Mouse (Mus musculus) kidney, postnatal 4 days (tissue): ENCODE data around the gene Irs3.

ENCODE experiments used
- DNase-seq, 2 experiments: peaks; one replicate each; pipeline ENCODE4 v3.0.0; 2021; ENCODE audit warnings: mixed read lengths in 2 of 2

Gene Irs3

DNA sequence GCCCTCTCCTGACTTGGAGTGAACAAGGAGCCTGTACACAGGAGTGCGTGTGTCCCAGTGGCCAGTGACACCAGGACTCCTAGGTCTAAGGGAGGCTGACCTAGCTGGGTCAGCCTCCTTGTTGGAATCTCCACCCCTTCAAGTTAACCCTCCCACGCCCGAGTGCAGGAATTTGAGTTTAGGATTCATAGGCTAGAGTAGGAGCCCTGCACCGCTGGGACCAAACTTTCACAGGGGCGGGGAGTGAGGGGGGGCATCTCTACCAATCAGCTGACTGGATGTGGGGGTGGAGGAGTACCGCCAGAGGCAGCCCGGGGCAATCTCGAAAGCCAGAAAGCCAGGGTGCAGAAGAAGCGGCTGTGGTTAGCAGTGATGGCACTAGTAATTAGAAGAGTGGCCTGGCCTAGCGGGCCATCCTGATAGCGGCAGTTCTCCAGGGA lies at the start of gene Irs3:
TSS of gene Irs3 (minus strand) at position 63 of the 440 bp plus-strand sequence.
- DNase-seq: peak; percentile 56 to 70

- DNase-seq: no peak
Measured at GRCm38 (mm10) chr5:137694796-137695195, 49.3 kb upstream of the Irs3 start.

DNA sequence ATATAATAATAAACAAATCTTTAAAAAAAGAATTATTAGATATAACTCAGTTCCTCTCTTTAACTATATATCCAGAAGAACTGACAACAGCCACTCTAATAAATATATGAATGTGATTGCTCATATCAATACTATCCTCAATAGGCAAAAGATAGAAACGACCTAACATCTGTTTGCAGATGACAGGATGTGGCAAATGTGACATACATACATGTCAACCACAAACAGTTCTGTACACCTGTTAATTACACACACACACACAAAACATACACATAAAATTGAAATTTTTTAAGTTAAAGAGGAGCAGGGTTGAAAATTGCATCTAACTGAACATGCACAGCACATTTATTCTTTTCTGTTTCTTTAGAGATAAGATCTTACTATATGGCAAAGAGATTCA lies 46.4 kb upstream of the Irs3 start:
- DNase-seq: no peak

- peak in 1 of 2 experiments; percentile 30 for DNase-seq
Measured at GRCm38 (mm10) chr5:137690531-137690930, 45.0 kb upstream of the Irs3 start.

- no peak for DNase-seq
Measured at GRCm38 (mm10) chr5:137689974-137690373, 44.5 kb upstream of the Irs3 start.

GRCm38 (mm10) chr5:137686127-137686790 lies 40.7 kb upstream of the Irs3 start:
- no peak for DNase-seq

GRCm38 (mm10) chr5:137685653-137686052 lies 40.1 kb upstream of the Irs3 start:
- DNase-seq: no peak

GRCm38 (mm10) chr5:137684294-137685123 lies 39.0 kb upstream of the Irs3 start, which contains the start of gene Agfg2:
TSS of gene Agfg2 (minus strand) at chr5:137684726.
- DNase-seq: peak; percentile 98 to 99

GRCm38 (mm10) chr5:137683388-137684293 lies 38.1 kb upstream of the Irs3 start:
- peak; percentile 16 to 45 for DNase-seq

DNA sequence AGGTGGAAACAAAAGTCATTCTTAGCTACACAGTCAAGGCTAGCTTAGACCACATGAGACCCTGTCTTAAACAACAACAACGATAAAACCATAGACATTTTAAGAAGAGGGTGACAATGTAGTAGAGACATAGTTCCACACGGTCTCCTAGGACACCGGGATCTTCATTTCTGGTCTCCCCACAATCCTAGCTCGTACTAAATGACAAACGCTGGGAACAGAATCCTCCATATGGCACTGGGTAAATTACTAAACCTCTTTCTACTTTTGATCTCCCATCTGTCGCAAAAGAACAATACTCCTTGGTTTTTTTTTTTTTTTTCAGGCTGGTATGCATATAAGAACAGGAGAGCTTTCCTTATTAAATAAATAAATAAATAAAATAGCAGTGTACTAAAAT lies 37.0 kb upstream of the Irs3 start:
- DNase-seq: no peak

- DNase-seq: no peak
Measured at GRCm38 (mm10) chr5:137679726-137680125, 34.2 kb upstream of the Irs3 start.

DNA sequence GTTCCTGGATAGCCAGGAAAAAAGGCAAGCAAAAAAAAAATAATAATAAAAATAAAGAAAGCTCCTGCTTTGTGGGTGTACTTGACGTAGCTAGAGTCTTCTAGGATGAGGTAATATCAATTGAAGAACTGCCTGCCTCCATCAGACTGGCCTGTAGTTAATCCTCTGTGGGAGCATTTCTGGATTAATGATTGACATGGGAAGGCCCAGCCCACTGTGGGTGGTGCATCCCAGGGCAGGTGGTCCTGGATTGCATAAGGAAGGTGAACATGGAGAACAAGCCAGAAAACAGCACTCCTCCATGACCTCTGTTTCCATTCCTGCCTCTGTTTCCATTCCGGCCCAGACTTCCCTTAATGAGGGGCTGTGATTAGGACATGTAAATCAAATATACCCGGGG lies 33.2 kb upstream of the Irs3 start:
- peak in 1 of 2 experiments; percentile 31 for DNase-seq

GRCm38 (mm10) chr5:137677859-137678258 lies 32.3 kb upstream of the Irs3 start:
- no peak for DNase-seq

DNA sequence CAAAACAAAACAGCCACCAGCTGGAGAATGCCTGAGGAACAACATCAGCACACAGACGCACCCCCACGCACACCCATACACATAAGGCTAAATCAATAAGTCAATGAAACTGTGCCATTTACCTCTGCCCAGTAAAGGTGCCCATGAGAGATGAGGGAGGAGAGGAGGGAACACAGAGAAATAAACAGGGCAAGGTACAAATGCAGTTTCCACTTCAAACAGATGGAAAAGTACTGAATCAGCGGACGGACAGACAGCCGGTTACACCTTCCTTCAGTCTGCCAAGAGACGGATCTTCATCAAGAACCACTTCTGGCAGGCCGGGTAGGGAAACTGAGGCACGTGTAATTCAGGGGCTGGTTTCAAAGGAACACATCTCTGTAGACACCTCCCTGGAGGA lies 29.3 kb upstream of the Irs3 start:
- DNase-seq: no peak

- DNase-seq: no peak
Measured at GRCm38 (mm10) chr5:137673015-137673414, 27.5 kb upstream of the Irs3 start.

DNA sequence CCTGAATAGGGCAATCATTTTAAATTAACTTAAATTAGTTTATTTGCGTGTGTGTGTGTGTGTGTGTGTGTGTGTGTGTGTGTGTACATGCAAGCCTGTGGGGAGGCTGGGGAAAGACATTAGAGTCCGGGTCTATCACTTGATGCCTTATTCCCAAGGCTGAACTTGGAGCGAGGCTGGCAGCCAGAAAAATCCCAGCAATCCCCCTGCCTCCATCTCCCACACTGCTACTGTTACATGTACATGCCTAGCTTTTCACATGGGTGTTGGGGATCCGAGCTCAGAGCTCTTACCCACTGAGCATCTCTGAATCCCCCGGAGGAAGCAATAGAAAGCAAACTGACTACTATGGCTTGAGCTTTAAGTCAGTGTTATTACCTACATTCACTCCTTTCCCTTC lies 26.8 kb upstream of the Irs3 start:
- no peak for DNase-seq

DNA sequence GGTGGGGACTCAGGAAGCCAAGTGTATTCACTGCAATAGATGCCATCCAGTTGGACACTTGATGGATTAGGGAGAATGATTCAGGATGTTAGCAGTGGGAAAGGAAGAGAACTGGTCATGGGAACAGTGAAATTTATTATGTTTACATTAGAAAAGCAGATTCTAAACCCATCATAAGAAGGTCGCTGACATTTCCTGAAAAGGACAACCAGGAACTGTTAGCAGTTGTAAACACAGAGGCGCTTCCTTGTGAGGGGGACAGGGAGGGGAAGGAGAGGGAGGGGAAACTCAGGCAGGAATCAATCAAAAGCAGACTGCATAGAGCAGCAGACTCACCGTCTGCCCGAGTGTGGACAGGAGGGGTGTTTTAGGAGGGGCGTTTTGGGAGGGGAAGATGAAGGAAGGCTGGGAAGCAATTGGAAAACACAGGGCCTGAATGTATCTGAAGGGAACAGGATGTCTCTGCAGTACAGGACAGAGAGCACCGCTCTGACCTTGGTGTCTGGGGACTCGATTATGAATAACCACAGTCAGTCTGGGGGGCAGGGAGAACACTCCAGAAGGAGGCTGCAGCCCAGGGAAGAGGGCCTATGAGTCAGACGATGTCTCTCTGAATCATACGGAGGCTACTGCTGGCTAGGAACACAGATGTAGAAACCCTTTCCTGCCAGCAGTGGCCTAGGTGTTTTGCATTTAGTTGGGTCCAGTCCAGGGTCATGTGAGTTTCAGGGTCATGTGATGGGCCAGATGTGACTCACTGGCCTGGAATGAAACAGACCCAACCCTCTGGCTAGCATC lies 26.1 kb upstream of the Irs3 start:
- DNase-seq: peak; percentile 57 to 70

DNA sequence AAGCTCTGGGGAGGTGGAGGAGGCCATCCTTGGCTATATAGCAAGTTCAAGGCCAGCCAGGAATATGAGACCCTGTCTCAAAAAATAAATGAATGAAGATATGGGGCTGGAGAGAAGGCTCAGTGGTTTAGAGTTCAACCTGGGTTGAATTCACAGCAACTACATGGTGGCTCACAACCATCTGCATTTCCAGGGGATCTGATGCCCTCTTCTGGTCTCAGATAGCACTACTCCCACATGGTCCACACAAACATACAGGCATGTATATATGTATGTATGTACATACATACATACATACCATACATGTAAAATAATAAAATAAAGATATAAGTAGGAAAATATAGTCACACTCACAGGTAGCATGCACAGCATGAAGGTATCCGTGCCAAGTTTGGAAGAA lies 24.7 kb upstream of the Irs3 start:
- no peak for DNase-seq

GRCm38 (mm10) chr5:137668971-137669370 lies 23.5 kb upstream of the Irs3 start:
- no peak for DNase-seq

GRCm38 (mm10) chr5:137663057-137663456 lies 17.5 kb upstream of the Irs3 start:
- no peak for DNase-seq

DNA sequence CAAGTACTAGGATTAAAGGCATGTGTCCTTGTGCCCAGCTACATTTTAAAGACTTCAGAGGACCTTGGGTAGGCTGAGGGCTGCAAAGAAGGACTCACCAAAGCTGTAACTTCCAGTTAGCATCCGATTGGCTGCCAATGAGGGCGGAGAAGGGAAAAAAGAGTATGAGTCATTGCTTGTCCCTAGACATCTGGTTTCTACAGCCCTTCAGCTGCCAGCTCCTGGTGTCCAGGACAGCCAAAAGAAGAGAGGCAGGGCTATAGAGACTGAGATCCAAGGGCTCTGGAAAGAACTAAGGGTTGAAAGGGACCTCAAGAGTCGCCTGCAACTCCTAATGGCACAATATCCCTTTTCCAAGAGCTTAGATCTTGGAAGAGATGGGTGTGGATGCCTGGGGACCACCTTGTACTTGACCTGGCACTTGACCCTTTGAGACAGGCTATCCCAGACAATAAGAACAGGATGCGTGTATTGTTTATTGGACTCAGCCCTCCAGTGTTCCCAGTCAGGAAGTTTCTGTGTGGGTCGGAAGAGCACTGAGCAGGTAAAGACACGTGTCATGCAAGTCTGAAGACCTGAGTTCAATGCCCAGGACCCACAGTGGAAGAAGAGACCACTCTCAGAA lies 14.7 kb upstream of the Irs3 start:
- DNase-seq: no peak

- DNase-seq: peak; percentile 75 to 83
Measured at GRCm38 (mm10) chr5:137656977-137657376, 11.5 kb upstream of the Irs3 start.
